Mouse (Mus musculus): ENCODE measurements at regions not wholly inside any gene's neighbourhood (a gene's known extent, or its start where the extent isn't known, plus 50 kb on each side); places are given as distances from the start of the nearest gene placed in this dataset.

- TF ChIP-seq TAL1 (conservative IDR thresholded peaks at IDR 0.05; ENCODE audit: low read depth, low read length) (no peak), GATA2 (IDR thresholded peaks at IDR 0.05; ENCODE audit: borderline replicate concordance, low read depth, low read length) (no peak), GATA1 (IDR thresholded peaks at IDR 0.05; ENCODE audit: borderline replicate concordance, low read length) (no peak), POLR2AphosphoS5 (IDR thresholded peaks at IDR 0.05; ENCODE audit: insufficient replicate concordance, low read depth, low read length) (no peak), CTCF (IDR thresholded peaks at IDR 0.05; ENCODE audit: low read depth, low read length) (no peak)
- peaks cover 66% of the 10 kb centered on the region for H3K9me3 ChIP-seq (replicated peaks)
- H3K4me3 ChIP-seq (ENCODE audit: low read depth, low read length) = no peak overlapping the region
- no peak for ATAC-seq (ENCODE audit: extremely low read depth, insufficient number of reproducible peaks, low FRiP score, poor library complexity, severe bottlenecking)
- H3K36me3 ChIP-seq (replicated peaks) = no peaks in the 10 kb centered on the region
- H3K27me3 ChIP-seq (ENCODE audit: insufficient read depth, low read length) = no peaks in the 10 kb centered on the region
- DNase-seq (ENCODE audit: low spot score) = no peak
- no peaks in the 10 kb centered on the region for H3K4me1 ChIP-seq (ENCODE audit: insufficient read depth, low read depth, low read length)
Observed at GRCm38 (mm10) chr7:129941311-129942029, 349.8 kb downstream of the Wdr11 start.

DNA sequence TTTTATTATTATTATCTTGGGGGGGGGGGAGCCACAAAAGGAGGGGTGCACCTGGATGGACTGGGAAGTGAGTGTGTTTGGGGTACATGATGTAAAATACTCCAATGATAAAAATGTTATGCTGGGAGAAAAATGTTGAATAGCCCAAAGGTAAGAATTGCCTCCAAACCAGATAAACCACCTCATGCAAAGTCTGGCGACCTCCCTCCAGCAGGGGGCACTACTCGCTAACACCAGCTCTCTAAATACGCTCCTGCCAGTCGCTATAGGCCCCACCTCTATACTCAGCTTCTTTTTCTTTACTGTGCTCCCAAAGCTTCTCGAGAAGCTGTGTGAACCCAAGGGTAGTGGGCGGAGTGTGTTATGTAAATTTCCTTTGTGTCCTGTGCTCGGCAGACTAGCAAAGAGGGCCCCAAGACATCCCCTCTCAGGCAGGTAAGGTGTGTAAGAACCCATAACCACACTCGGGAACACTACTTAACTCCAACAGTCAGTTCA, 357.0 kb downstream of the Wdr11 start:
- H3K27me3 ChIP-seq (ENCODE audit: insufficient read depth, low read length) = no peaks in the 10 kb centered on the region

DNA sequence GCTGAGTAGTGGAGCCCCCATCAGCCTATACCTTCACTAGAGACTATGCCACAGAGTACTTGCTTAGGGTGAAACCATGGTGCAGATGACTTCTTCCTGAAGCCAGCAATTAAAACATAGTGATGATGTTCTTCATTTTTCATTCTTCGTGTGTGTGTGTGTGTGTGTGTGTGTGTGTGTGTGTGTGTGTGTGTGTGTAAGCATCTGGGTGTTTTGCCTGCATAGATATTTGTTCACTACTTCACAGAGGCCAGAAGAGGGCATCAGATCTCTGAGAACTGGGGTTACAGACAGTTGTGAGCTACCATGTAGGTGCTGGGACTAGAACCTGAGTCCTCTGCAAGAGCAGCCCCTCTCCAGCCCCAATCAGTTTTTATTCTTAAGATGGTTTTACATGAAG, 358.8 kb downstream of the Wdr11 start:
- TF ChIP-seq TAL1 (conservative IDR thresholded peaks at IDR 0.05; ENCODE audit: low read depth, low read length) (no peak), POLR2AphosphoS5 (IDR thresholded peaks at IDR 0.05; ENCODE audit: insufficient replicate concordance, low read depth, low read length) (no peak), GATA1 (IDR thresholded peaks at IDR 0.05; ENCODE audit: borderline replicate concordance, low read length) (no peak), GATA2 (IDR thresholded peaks at IDR 0.05; ENCODE audit: borderline replicate concordance, low read depth, low read length) (no peak), CTCF (IDR thresholded peaks at IDR 0.05; ENCODE audit: low read depth, low read length) (no peak)
- Histone ChIP-seq H3K9me3 (replicated peaks) (peaks cover 27% of the 10 kb centered on the region), H3K4me1 (ENCODE audit: insufficient read depth, low read depth, low read length) (no peaks in the 10 kb centered on the region), H3K36me3 (replicated peaks) (no peaks in the 10 kb centered on the region), H3K4me3 (ENCODE audit: low read depth, low read length) (no peak overlapping the region), H3K27me3 (ENCODE audit: insufficient read depth, low read length) (no peaks in the 10 kb centered on the region)
- ATAC-seq (ENCODE audit: extremely low read depth, insufficient number of reproducible peaks, low FRiP score, poor library complexity, severe bottlenecking) (no peak), DNase-seq (ENCODE audit: low spot score) (no peak)

More for the DNA sequence above, 357.0 kb downstream of the Wdr11 start:
- Histone ChIP-seq H3K4me1 (ENCODE audit: insufficient read depth, low read depth, low read length) (no peaks in the 10 kb centered on the region), H3K9me3 (replicated peaks) (peaks cover 36% of the 10 kb centered on the region), H3K36me3 (replicated peaks) (no peaks in the 10 kb centered on the region), H3K4me3 (ENCODE audit: low read depth, low read length) (no peak overlapping the region)
- TF ChIP-seq CTCF (IDR thresholded peaks at IDR 0.05; ENCODE audit: low read depth, low read length) (no peak), POLR2AphosphoS5 (IDR thresholded peaks at IDR 0.05; ENCODE audit: insufficient replicate concordance, low read depth, low read length) (no peak), TAL1 (conservative IDR thresholded peaks at IDR 0.05; ENCODE audit: low read depth, low read length) (no peak), GATA2 (IDR thresholded peaks at IDR 0.05; ENCODE audit: borderline replicate concordance, low read depth, low read length) (no peak), GATA1 (IDR thresholded peaks at IDR 0.05; ENCODE audit: borderline replicate concordance, low read length) (no peak)
- DNase-seq (ENCODE audit: low spot score) = no peak
- no peak for ATAC-seq (ENCODE audit: extremely low read depth, insufficient number of reproducible peaks, low FRiP score, poor library complexity, severe bottlenecking)

DNA sequence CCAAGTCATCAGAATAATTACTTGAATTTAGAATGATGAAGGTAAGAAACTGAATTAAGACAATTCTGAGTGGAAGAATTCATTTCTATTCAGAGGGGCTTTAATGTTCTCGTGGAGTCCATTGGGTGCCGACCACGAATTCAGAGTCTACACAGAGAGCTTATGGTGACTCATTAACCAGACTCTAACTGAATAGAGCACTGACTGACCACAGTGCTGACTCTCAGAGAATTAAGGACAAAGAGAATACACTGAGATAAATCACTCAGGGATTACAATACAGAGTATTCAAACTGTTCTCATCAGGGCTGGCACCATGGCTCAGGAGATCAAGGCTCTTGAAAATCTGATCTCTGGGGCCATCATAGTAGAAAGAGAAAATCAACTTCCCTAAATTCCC, 366.7 kb downstream of the Wdr11 start:
- Histone ChIP-seq H3K9me3 (replicated peaks) (peaks cover 36% of the 10 kb centered on the region), H3K36me3 (replicated peaks) (no peaks in the 10 kb centered on the region), H3K27me3 (ENCODE audit: insufficient read depth, low read length) (no peaks in the 10 kb centered on the region), H3K4me3 (ENCODE audit: low read depth, low read length) (no peak overlapping the region), H3K4me1 (ENCODE audit: insufficient read depth, low read depth, low read length) (no peaks in the 10 kb centered on the region)
- DNase-seq (ENCODE audit: low spot score) (no peak), ATAC-seq (ENCODE audit: extremely low read depth, insufficient number of reproducible peaks, low FRiP score, poor library complexity, severe bottlenecking) (no peak)
- TF ChIP-seq POLR2AphosphoS5 (IDR thresholded peaks at IDR 0.05; ENCODE audit: insufficient replicate concordance, low read depth, low read length) = no peak
- no peak for TF ChIP-seq GATA2 (IDR thresholded peaks at IDR 0.05; ENCODE audit: borderline replicate concordance, low read depth, low read length)
- TF ChIP-seq TAL1 (conservative IDR thresholded peaks at IDR 0.05; ENCODE audit: low read depth, low read length) = no peak
- TF ChIP-seq GATA1 (IDR thresholded peaks at IDR 0.05; ENCODE audit: borderline replicate concordance, low read length) = no peak
- TF ChIP-seq CTCF (IDR thresholded peaks at IDR 0.05; ENCODE audit: low read depth, low read length) = no peak

DNA sequence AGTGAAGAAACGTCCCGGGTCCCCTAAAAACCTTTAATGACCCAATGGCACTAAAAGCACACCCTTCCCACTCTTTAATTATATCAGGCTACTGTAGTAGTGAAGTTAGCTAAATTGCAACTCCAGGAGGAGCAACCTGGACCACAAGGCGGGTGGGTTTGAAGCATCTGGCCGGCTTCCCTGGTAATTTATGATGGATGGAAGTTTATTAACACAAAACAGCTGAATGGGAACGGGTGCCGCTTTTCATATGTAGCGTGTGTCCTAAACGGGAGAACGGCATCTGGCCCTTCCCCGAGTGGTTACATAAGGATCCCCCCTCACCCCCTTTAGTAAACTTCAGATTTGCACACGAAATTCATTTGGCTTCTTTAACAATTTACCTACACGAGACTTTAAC, 370.9 kb downstream of the Wdr11 start:
- Histone ChIP-seq H3K4me3 (ENCODE audit: low read depth, low read length) (no peak overlapping the region), H3K9me3 (replicated peaks) (peaks cover 49% of the 10 kb centered on the region), H3K4me1 (ENCODE audit: insufficient read depth, low read depth, low read length) (no peaks in the 10 kb centered on the region), H3K27me3 (ENCODE audit: insufficient read depth, low read length) (no peaks in the 10 kb centered on the region), H3K36me3 (replicated peaks) (no peaks in the 10 kb centered on the region)
- DNase-seq (ENCODE audit: low spot score) = no peak
- no peak for TF ChIP-seq TAL1 (conservative IDR thresholded peaks at IDR 0.05; ENCODE audit: low read depth, low read length)
- no peak for TF ChIP-seq GATA1 (IDR thresholded peaks at IDR 0.05; ENCODE audit: borderline replicate concordance, low read length)
- TF ChIP-seq GATA2 (IDR thresholded peaks at IDR 0.05; ENCODE audit: borderline replicate concordance, low read depth, low read length) = no peak
- no peak for TF ChIP-seq CTCF (IDR thresholded peaks at IDR 0.05; ENCODE audit: low read depth, low read length)
- TF ChIP-seq POLR2AphosphoS5 (IDR thresholded peaks at IDR 0.05; ENCODE audit: insufficient replicate concordance, low read depth, low read length) = no peak
- ATAC-seq (ENCODE audit: extremely low read depth, insufficient number of reproducible peaks, low FRiP score, poor library complexity, severe bottlenecking) = no peak

GRCm38 (mm10) chr7:129964192-129964591, 372.5 kb downstream of the Wdr11 start:
- no peaks in the 10 kb centered on the region for H3K4me1 ChIP-seq (ENCODE audit: insufficient read depth, low read depth, low read length)
- no peaks in the 10 kb centered on the region for H3K27me3 ChIP-seq (ENCODE audit: insufficient read depth, low read length)
- no peaks in the 10 kb centered on the region for H3K36me3 ChIP-seq (replicated peaks)
- no peak for ATAC-seq (ENCODE audit: extremely low read depth, insufficient number of reproducible peaks, low FRiP score, poor library complexity, severe bottlenecking)
- H3K4me3 ChIP-seq (ENCODE audit: low read depth, low read length) = no peak overlapping the region
- TF ChIP-seq CTCF (IDR thresholded peaks at IDR 0.05; ENCODE audit: low read depth, low read length) (no peak), TAL1 (conservative IDR thresholded peaks at IDR 0.05; ENCODE audit: low read depth, low read length) (no peak), GATA1 (IDR thresholded peaks at IDR 0.05; ENCODE audit: borderline replicate concordance, low read length) (no peak), POLR2AphosphoS5 (IDR thresholded peaks at IDR 0.05; ENCODE audit: insufficient replicate concordance, low read depth, low read length) (no peak), GATA2 (IDR thresholded peaks at IDR 0.05; ENCODE audit: borderline replicate concordance, low read depth, low read length) (no peak)
- no peak for DNase-seq (ENCODE audit: low spot score)
- H3K9me3 ChIP-seq (replicated peaks) = peaks cover 52% of the 10 kb centered on the region

All from G1E (cell line).